Mouse (Mus musculus) MEL (cell line): ENCODE data around the gene AC170998.1. TPM values are rescaled to one million over a fixed set of nuclear protein-coding genes. Genes with fewer than 3 reads are reported as not detected.

Experiments used
- DNase-seq: peaks from one replicate; pipeline ENCODE4 v3.0.0; 2011; ENCODE audit warnings: low read depth, low spot score
- H3K27ac ChIP-seq: 2 replicates; pipeline ENCODE4 v1.5.1; 2012; ENCODE audit warnings: low read depth, mild to moderate bottlenecking, control low read depth, low read length, moderate library complexity; ENCODE audit not compliant: control insufficient read depth
- H3K27me3 ChIP-seq, 2 experiments: fragments of 150-350 bp in 1 of 2; sonication (generic) in 1 of 2; 2 replicates each; pipeline ENCODE4 v1.6.1; 2012; ENCODE audit warnings: low read length in 2 of 2, mild to moderate bottlenecking in 2 of 2, improper control_type of control experiment in 1 of 2, moderate library complexity in 1 of 2; ENCODE audit not compliant: insufficient read depth in 2 of 2, control insufficient read depth in 1 of 2
- H3K36me3 ChIP-seq, 2 experiments: 2 replicates each; pipeline ENCODE4 v1.6.1; 2012 to 2014; ENCODE audit warnings: low read length in 2 of 2, improper control_type of control experiment in 1 of 2, inconsistent platforms in 1 of 2, mild to moderate bottlenecking in 1 of 2; ENCODE audit not compliant: insufficient read depth in 2 of 2, control insufficient read depth in 1 of 2
- H3K4me1 ChIP-seq, 2 experiments: fragments of 150-350 bp in 1 of 2; sonication (generic) in 1 of 2; 2 replicates each; pipeline ENCODE4 v1.6.1; 2012; ENCODE audit warnings: low read length in 2 of 2, improper control_type of control experiment in 1 of 2, mild to moderate bottlenecking in 1 of 2; ENCODE audit not compliant: insufficient read depth in 2 of 2, control insufficient read depth in 1 of 2
- H3K4me3 ChIP-seq, 2 experiments: fragments of 150-350 bp in 1 of 2; sonication (generic) in 1 of 2; 2 replicates each; pipeline ENCODE4 v1.5.1; 2012; ENCODE audit warnings: low read depth in 2 of 2, low read length in 2 of 2, mild to moderate bottlenecking in 2 of 2, moderate library complexity in 2 of 2, control low read depth in 1 of 2, improper control_type of control experiment in 1 of 2; ENCODE audit not compliant: control insufficient read depth in 1 of 2, insufficient read depth in 1 of 2
- H3K79me2 ChIP-seq: 2 replicates; pipeline ENCODE4 v1.6.1; 2012; ENCODE audit warnings: mild to moderate bottlenecking, low read length, moderate library complexity; ENCODE audit not compliant: control insufficient read depth, poor library complexity, insufficient read depth
- H3K9ac ChIP-seq: 2 replicates; pipeline ENCODE4 v1.6.1; 2012; ENCODE audit warnings: low read depth, mild to moderate bottlenecking, control low read depth, low read length, moderate library complexity; ENCODE audit not compliant: control insufficient read depth, poor library complexity, severe bottlenecking
- H3K9me3 ChIP-seq: fragments of 150-350 bp; sonication (generic); replicated peaks from 2 replicates; pipeline ENCODE4 v1.6.1; 2012; ENCODE audit warnings: mild to moderate bottlenecking, low read length, improper control_type of control experiment, moderate library complexity; ENCODE audit not compliant: insufficient read depth
- CTCF ChIP-seq, 3 experiments: IDR thresholded peaks in 2 of 3; conservative IDR thresholded peaks in 1 of 3; 2 replicates each; pipeline ENCODE4 v1.5.1; 2011 to 2012; ENCODE audit warnings: low read length in 3 of 3, low read depth in 2 of 3, mild to moderate bottlenecking in 2 of 3, improper control_type of control experiment in 1 of 3, inconsistent platforms in 1 of 3, mixed read lengths in 1 of 3, moderate library complexity in 1 of 3; ENCODE audit not compliant: control insufficient read depth in 1 of 3, insufficient read depth in 1 of 3, poor library complexity in 1 of 3, severe bottlenecking in 1 of 3
- E2F4 ChIP-seq: IDR thresholded peaks from 2 replicates; pipeline ENCODE4 v1.6.1; 2011; ENCODE audit warnings: low read depth, low read length, improper control_type of control experiment, borderline replicate concordance
- ELF1 ChIP-seq: IDR thresholded peaks from 2 replicates; pipeline ENCODE4 v1.6.1; 2014; ENCODE audit warnings: low read depth, mild to moderate bottlenecking, inconsistent platforms, low read length, improper control_type of control experiment, moderate library complexity
- EP300 ChIP-seq, 2 experiments: IDR thresholded peaks; 2 replicates each; pipeline ENCODE4 v1.6.1; 2011; ENCODE audit warnings: improper control_type of control experiment in 2 of 2, low read length in 2 of 2, low read depth in 1 of 2, mild to moderate bottlenecking in 1 of 2
- GABPA ChIP-seq: IDR thresholded peaks from 2 replicates; pipeline ENCODE4 v1.6.1; 2012; ENCODE audit warnings: low read depth, mild to moderate bottlenecking, inconsistent platforms, low read length, improper control_type of control experiment, moderate library complexity
- GATA1 ChIP-seq: IDR thresholded peaks from 2 replicates; pipeline ENCODE4 v1.6.1; 2011; ENCODE audit warnings: low read depth, low read length, improper control_type of control experiment
- JUND ChIP-seq: IDR thresholded peaks from 2 replicates; pipeline ENCODE4 v1.6.1; 2011; ENCODE audit warnings: low read depth, mild to moderate bottlenecking, improper control_type of control experiment, low read length
- KAT2A ChIP-seq: conservative IDR thresholded peaks from 2 replicates; pipeline ENCODE4 v1.6.1; 2012; ENCODE audit warnings: low read depth, low read length, improper control_type of control experiment, inconsistent platforms
- MAFK ChIP-seq: IDR thresholded peaks from 2 replicates; pipeline ENCODE4 v1.6.1; 2011; ENCODE audit warnings: low read depth, mild to moderate bottlenecking, low read length, improper control_type of control experiment, borderline replicate concordance
- NELFE ChIP-seq: IDR thresholded peaks from 2 replicates; pipeline ENCODE4 v1.6.1; 2011; ENCODE audit warnings: low read depth, low read length, improper control_type of control experiment
- NRF1 ChIP-seq: IDR thresholded peaks from 2 replicates; pipeline ENCODE4 v1.6.1; 2014; ENCODE audit warnings: low read depth, mild to moderate bottlenecking, inconsistent platforms, low read length, improper control_type of control experiment, moderate library complexity; ENCODE audit not compliant: poor library complexity, insufficient read depth, severe bottlenecking
- RAD21 ChIP-seq: IDR thresholded peaks from 2 replicates; pipeline ENCODE4 v1.6.1; 2011; ENCODE audit warnings: mild to moderate bottlenecking, low read depth, low read length, improper control_type of control experiment
- RCOR1 ChIP-seq: IDR thresholded peaks from 2 replicates; pipeline ENCODE4 v1.6.1; 2012; ENCODE audit warnings: low read depth, mild to moderate bottlenecking, inconsistent platforms, low read length, improper control_type of control experiment
- TAL1 ChIP-seq: IDR thresholded peaks from 2 replicates; pipeline ENCODE4 v1.6.1; 2012; ENCODE audit warnings: mild to moderate bottlenecking, inconsistent platforms, low read length, moderate library complexity, mixed read lengths
- TCF12 ChIP-seq: IDR thresholded peaks from 2 replicates; pipeline ENCODE4 v1.6.1; 2014; ENCODE audit warnings: low read depth, mild to moderate bottlenecking, inconsistent platforms, low read length, improper control_type of control experiment, moderate library complexity
- UBTF ChIP-seq: IDR thresholded peaks from 2 replicates; pipeline ENCODE4 v1.6.1; 2012; ENCODE audit warnings: low read depth, mild to moderate bottlenecking, inconsistent platforms, low read length, improper control_type of control experiment, moderate library complexity, borderline replicate concordance; ENCODE audit not compliant: insufficient read depth
- USF1 ChIP-seq: IDR thresholded peaks from 2 replicates; pipeline ENCODE4 v1.6.1; 2014; ENCODE audit warnings: low read depth, mild to moderate bottlenecking, inconsistent platforms, low read length, improper control_type of control experiment, moderate library complexity
- ZC3H11A ChIP-seq: IDR thresholded peaks from 2 replicates; pipeline ENCODE4 v1.6.1; 2012; ENCODE audit warnings: low read depth, mild to moderate bottlenecking, inconsistent platforms, low read length, improper control_type of control experiment
- ZKSCAN1 ChIP-seq: IDR thresholded peaks from 2 replicates; pipeline ENCODE4 v1.6.1; 2012; ENCODE audit warnings: low read depth, mild to moderate bottlenecking, inconsistent platforms, low read length, improper control_type of control experiment, moderate library complexity
- ZMIZ1 ChIP-seq: IDR thresholded peaks from 2 replicates; pipeline ENCODE4 v1.6.1; 2012; ENCODE audit warnings: low read depth, mild to moderate bottlenecking, inconsistent platforms, low read length, improper control_type of control experiment, moderate library complexity
- polyA plus RNA-seq, 2 experiments: library from polyadenylated mRNA; stranded (reverse) in 1 of 2; unstranded in 1 of 2; fragments of >175 nt in 1 of 2; fragments of >200 nt in 1 of 2; gene quantifications; 2 replicates each; pipeline versions ENCODE4 v1.2.1 to v1.2.4; 2012; ENCODE audit warnings: low replicate concordance in 2 of 2, low read depth in 1 of 2; ENCODE audit not compliant: insufficient read length in 2 of 2, insufficient read depth in 1 of 2, missing spikeins in 1 of 2
- total RNA-seq: library from RNA; depleted of rRNA; stranded (reverse); fragments of 300-350 nt; gene quantifications from 2 replicates; pipeline ENCODE4 v1.2.3, GENCODE M21; 2012

Gene AC170998.1
- total and polyA plus RNA-seq, 3 experiments: 0.42 TPM; not detected in 1

DNA sequence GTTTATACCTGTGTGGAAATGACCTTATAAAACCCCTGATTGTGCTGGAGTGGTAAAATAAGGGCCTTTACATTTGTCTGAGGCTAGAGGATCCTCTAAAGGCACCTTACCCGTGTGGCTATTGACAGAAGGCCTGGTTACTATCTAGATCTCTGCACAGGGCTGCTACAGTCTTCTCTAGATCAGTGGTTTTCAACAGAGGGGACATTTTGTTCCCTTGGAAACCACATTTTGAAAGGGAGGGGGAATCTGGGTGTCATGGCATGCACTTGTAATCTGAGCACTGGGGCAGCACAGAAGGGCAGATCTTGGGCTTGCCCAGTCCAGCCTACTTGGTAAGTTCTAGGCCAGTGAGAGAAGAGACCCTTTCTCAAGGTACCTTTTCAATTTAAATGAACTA lies 19.2 kb upstream of the AC170998.1 start:
- H3K79me2 ChIP-seq: peaks cover 59% of the 10 kb centered on the region
- H3K27me3 ChIP-seq: no peaks in the 10 kb centered on the region
- no peak overlapping the region for H3K4me3 ChIP-seq
- peaks cover 2 to 40% of the 10 kb centered on the region in 2 experiments; a peak in 3 of 4 replicates for H3K36me3 ChIP-seq
- no peak overlapping the region for H3K9ac ChIP-seq
- peaks cover 11 to 16% of the 10 kb centered on the region in 2 experiments for H3K4me1 ChIP-seq
- TF ChIP-seq EP300 (IDR thresholded peaks at IDR 0.05; ENCODE audit: low read depth in 1 of 2, low read length in 2 of 2): no peak
- TF ChIP-seq E2F4: no peak
- TF ChIP-seq RCOR1: no peak
- no peak for TF ChIP-seq ZC3H11A
- TF ChIP-seq GABPA: no peak
- TF ChIP-seq, all 39 proteins: peak for 0
- H3K27ac ChIP-seq: no peak overlapping the region
- no peaks in the 10 kb centered on the region for H3K9me3 ChIP-seq
- DNase-seq: peak; percentile 38

DNA sequence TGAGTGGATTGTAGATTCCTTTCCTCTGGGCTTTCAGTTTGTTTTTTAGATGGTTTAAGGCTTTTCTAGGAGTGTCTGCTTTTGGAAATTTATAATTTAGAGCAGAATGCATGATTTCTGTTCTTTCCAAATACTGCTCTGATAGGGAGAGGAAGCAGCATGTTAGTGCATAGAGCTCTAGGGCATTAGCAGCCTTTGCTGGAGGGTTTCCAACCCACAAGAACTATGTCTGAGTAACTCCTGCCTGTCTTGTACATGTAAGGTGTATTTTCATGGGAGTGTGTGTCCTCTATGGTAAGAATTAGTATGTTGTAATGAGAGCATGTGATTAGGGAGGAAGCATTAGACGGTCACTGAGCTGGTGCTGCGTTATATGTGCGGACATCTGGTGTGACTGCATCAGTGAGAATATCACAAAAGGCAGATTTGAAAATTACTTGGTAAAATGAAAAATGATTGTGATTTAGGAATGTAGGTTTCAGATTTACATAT lies 18.7 kb upstream of the AC170998.1 start:
- H3K27me3 ChIP-seq: no peaks in the 10 kb centered on the region
- H3K79me2 ChIP-seq: peaks cover 59% of the 10 kb centered on the region
- peaks cover 11 to 14% of the 10 kb centered on the region in 2 experiments for H3K4me1 ChIP-seq
- H3K27ac ChIP-seq: no peak overlapping the region
- DNase-seq: peak; percentile 43
- no peak overlapping the region for H3K4me3 ChIP-seq
- H3K9ac ChIP-seq: no peak overlapping the region
- H3K36me3 ChIP-seq: peaks cover 2 to 36% of the 10 kb centered on the region in 2 experiments; a peak in 3 of 4 replicates
- H3K9me3 ChIP-seq: no peaks in the 10 kb centered on the region
- TF ChIP-seq KAT2A (no peak), USF1 (no peak), NELFE (no peak), ZMIZ1 (no peak), RAD21 (no peak), GATA1 (no peak), E2F4 (no peak), TAL1 (no peak), UBTF (no peak), CTCF (IDR thresholded peaks at IDR 0.05 in 2 of 3, conservative IDR thresholded peaks at IDR 0.05 in 1 of 3; ENCODE audit: control insufficient read depth in 1 of 3, insufficient read depth in 1 of 3, low read depth in 2 of 3, low read length in 3 of 3, poor library complexity in 1 of 3, severe bottlenecking in 1 of 3) (no peak), JUND (no peak), TCF12 (no peak), ZKSCAN1 (no peak), ELF1 (no peak), NRF1 (no peak), MAFK (no peak)
- TF ChIP-seq, all 39 proteins: peak for 0
